ENCODE assay signal across 21 mouse cellular contexts in the genomic region with DNA sequence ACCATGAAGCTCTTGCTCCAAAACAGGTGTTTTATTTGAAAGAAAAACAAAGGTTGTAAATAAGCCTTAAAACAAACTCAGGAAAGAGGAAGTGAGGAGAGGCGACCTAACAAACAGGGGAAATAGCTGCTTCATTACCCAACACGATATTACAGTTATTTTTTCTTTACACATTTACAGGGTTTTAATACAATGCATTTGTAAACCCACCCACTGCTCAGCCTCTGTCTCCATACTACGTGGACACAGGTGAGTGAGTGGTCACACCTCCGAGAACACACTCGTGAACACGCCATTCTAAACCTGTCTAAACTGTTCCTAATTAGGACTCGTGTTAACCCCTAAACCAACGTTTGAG.
DNase-seq lines count a peak whose midpoint lies in the region; ATAC-seq and TF ChIP-seq lines count a peak whose summit lies in the region.
"Had no signal": no experiment of that assay in that cellular context is flagged by ENCODE, and none has a peak within 500 bp of the region (broad histone marks: within the 10 kb centered on the region; RNA-seq: fewer than 3 reads in every experiment).

No protein-coding gene starts in this region.

- H3K9ac ChIP-seq in kidney, postnatal 0 days (ENCODE audit: low read depth, low read length): no peak overlapping the region
- H3K9ac ChIP-seq in MEL (ENCODE audit: control insufficient read depth, low read depth, low read length, poor library complexity, severe bottlenecking): no peak overlapping the region
- H3K9ac ChIP-seq: forebrain, embryonic 12.5 days; hindbrain, embryonic 15.5 days; lung, embryonic 15.5 days; midbrain, embryonic 12.5 days; neural tube, embryonic 15.5 days had no signal

- no peak for TF ChIP-seq RAD21 in MEL (IDR thresholded peaks at IDR 0.05; ENCODE audit: low read depth, low read length)

- TF ChIP-seq EP300 in MEL (IDR thresholded peaks at IDR 0.05; ENCODE audit: low read depth in 1 of 2, low read length in 2 of 2): no peak

- H3K4me1 ChIP-seq in kidney, postnatal 0 days (replicated peaks; ENCODE audit: insufficient read depth, low read length): peaks cover 20% of the 10 kb centered on the region; the same call in 1 of the 2 replicates
- peaks cover 6 to 12% of the 10 kb centered on the region in 2 experiments for H3K4me1 ChIP-seq in MEL (ENCODE audit: control insufficient read depth in 1 of 2, insufficient read depth in 2 of 2, low read length in 2 of 2)
- H3K4me1 ChIP-seq: lung, embryonic 15.5 days had no signal

- DNase-seq in kidney, postnatal 0 days (ENCODE audit: low spot score): no peak
- no peak for DNase-seq in kidney, postnatal 10 days
- DNase-seq in MEL (ENCODE audit: low read depth, low spot score): peak; percentile 55
- peak; percentile 55 for DNase-seq in splenic B cell, adult 2 months (ENCODE audit: low read depth, low spot score)
- no peak for DNase-seq in right cerebral cortex, adult 18-20 months
- DNase-seq in cerebellum, adult 11-12 months: no peak
- DNase-seq: cerebellum, postnatal 14 days; gastrocnemius, postnatal 25 days; heart, postnatal 14 days; liver; right cerebral cortex, postnatal 4 days; thymus, postnatal 4 days had no signal

- no peak overlapping the region for H3K4me3 ChIP-seq in kidney, postnatal 0 days (replicated peaks; ENCODE audit: low read depth, low read length)
- H3K4me3 ChIP-seq in MEL (ENCODE audit: control insufficient read depth in 1 of 2, insufficient read depth in 1 of 2, low read depth in 2 of 2, low read length in 2 of 2): no peak overlapping the region
- H3K4me3 ChIP-seq in macrophage (ENCODE audit: inconsistent target): peak overlapping the region; percentile 23; the same call in 1 of the 2 replicates
- H3K4me3 ChIP-seq: forebrain, embryonic 12.5 days; hindbrain, embryonic 15.5 days; lung, embryonic 15.5 days; midbrain, embryonic 12.5 days; myocyte; neural tube, embryonic 15.5 days had no signal

- TF ChIP-seq POLR2A in MEL (IDR thresholded peaks at IDR 0.05; ENCODE audit: control insufficient read depth in 1 of 2, insufficient read depth in 1 of 2, low read depth in 1 of 2, low read length in 2 of 2, poor library complexity in 1 of 2): no peak

- H3K9me3 ChIP-seq in kidney, postnatal 0 days (replicated peaks; ENCODE audit: low read length): no peaks in the 10 kb centered on the region
- no peaks in the 10 kb centered on the region for H3K9me3 ChIP-seq in MEL (replicated peaks; ENCODE audit: insufficient read depth, low read length)
- H3K9me3 ChIP-seq: forebrain, embryonic 12.5 days; hindbrain, embryonic 15.5 days; lung, embryonic 15.5 days; midbrain, embryonic 12.5 days; neural tube, embryonic 15.5 days had no signal

- no peak for ATAC-seq in kidney, postnatal 0 days (replicated peaks; ENCODE audit: low FRiP score, low read depth)
- ATAC-seq: intestine, embryonic 16.5 days had no signal

- H3K79me2 ChIP-seq in MEL (ENCODE audit: control insufficient read depth, insufficient read depth, low read length, poor library complexity) (no peaks in the 10 kb centered on the region), macrophage (ENCODE audit: inconsistent target) (no peaks in the 10 kb centered on the region)

- WGBS in kidney, postnatal 0 days: 38% methylated on average over 8 of the region's 8 CpGs
- WGBS in macrophage (ENCODE audit: missing documents): 21% methylated on average over 8 of the region's 8 CpGs

- H3K4me2 ChIP-seq in kidney, postnatal 0 days (ENCODE audit: low read length): no peak overlapping the region
- H3K4me2 ChIP-seq: forebrain, embryonic 12.5 days; heart, embryonic 11.5 days; hindbrain, embryonic 15.5 days; lung, embryonic 15.5 days; midbrain, embryonic 12.5 days; neural tube, embryonic 15.5 days had no signal

- TF ChIP-seq CTCF in kidney, postnatal 0 days (IDR thresholded peaks at IDR 0.05; ENCODE audit: low read depth): no peak
- no peak for TF ChIP-seq CTCF in MEL (IDR thresholded peaks at IDR 0.05 in 2 of 3, conservative IDR thresholded peaks at IDR 0.05 in 1 of 3; ENCODE audit: control insufficient read depth in 1 of 3, insufficient read depth in 1 of 3, low read depth in 2 of 3, low read length in 3 of 3, poor library complexity in 1 of 3, severe bottlenecking in 1 of 3)

- no peaks in the 10 kb centered on the region for H3K36me3 ChIP-seq in kidney, postnatal 0 days (ENCODE audit: insufficient read depth, low read length)
- H3K36me3 ChIP-seq in MEL (ENCODE audit: control insufficient read depth in 1 of 2, insufficient read depth in 2 of 2, low read length in 2 of 2) (peaks cover 0 to 8% of the 10 kb centered on the region in 2 experiments; a peak in 2 of 4 replicates), macrophage (ENCODE audit: inconsistent target) (no peaks in the 10 kb centered on the region)
- no peaks in the 10 kb centered on the region for H3K36me3 ChIP-seq in splenic B cell, adult 2 months (ENCODE audit: control insufficient read depth, insufficient read depth, low read length, poor library complexity, severe bottlenecking)
- H3K36me3 ChIP-seq: forebrain, embryonic 12.5 days; hindbrain, embryonic 15.5 days; lung, embryonic 15.5 days; midbrain, embryonic 12.5 days; neural tube, embryonic 15.5 days had no signal

- H3K27ac ChIP-seq in kidney, postnatal 0 days: peak overlapping the region; percentile 65
- peak overlapping the region; percentile 30; the same call in 1 of the 2 replicates for H3K27ac ChIP-seq in MEL (ENCODE audit: control insufficient read depth, low read depth, low read length)
- H3K27ac ChIP-seq in macrophage: peak overlapping the region; percentile 70
- H3K27ac ChIP-seq: forebrain, embryonic 12.5 days; hindbrain, embryonic 15.5 days; lung, embryonic 15.5 days; midbrain, embryonic 12.5 days; neural tube, embryonic 15.5 days had no signal

- H3K27me3 ChIP-seq in kidney, postnatal 0 days (ENCODE audit: insufficient read depth, low read length): no peaks in the 10 kb centered on the region
- no peaks in the 10 kb centered on the region for H3K27me3 ChIP-seq in MEL (ENCODE audit: control insufficient read depth in 1 of 2, insufficient read depth in 2 of 2, low read length in 2 of 2)
- no peaks in the 10 kb centered on the region for H3K27me3 ChIP-seq in splenic B cell, adult 2 months (ENCODE audit: control insufficient read depth, insufficient read depth, low read length, poor library complexity, severe bottlenecking)
- H3K27me3 ChIP-seq: lung, embryonic 15.5 days had no signal

TF ChIP-seq in MEL, 35 proteins besides CTCF, POLR2A, EP300 and RAD21:
- TF ChIP-seq JUND (IDR thresholded peaks at IDR 0.05; ENCODE audit: low read depth, low read length) (no peak), CHD1 (IDR thresholded peaks at IDR 0.05; ENCODE audit: low read depth, low read length) (no peak), MXI1 (IDR thresholded peaks at IDR 0.05; ENCODE audit: low read depth, low read length) (no peak), BHLHE40 (IDR thresholded peaks at IDR 0.05; ENCODE audit: borderline replicate concordance, low read depth, low read length) (no peak), HCFC1 (IDR thresholded peaks at IDR 0.05; ENCODE audit: low read depth, low read length) (no peak), MAFK (IDR thresholded peaks at IDR 0.05; ENCODE audit: borderline replicate concordance, low read depth, low read length) (no peak), MYC (IDR thresholded peaks at IDR 0.05; ENCODE audit: low read depth, low read length) (no peak), GATA1 (IDR thresholded peaks at IDR 0.05; ENCODE audit: low read depth, low read length) (no peak), MYB (IDR thresholded peaks at IDR 0.05; ENCODE audit: low read depth, low read length) (no peak), MAZ (IDR thresholded peaks at IDR 0.05; ENCODE audit: low read depth, low read length) (no peak), ELF1 (IDR thresholded peaks at IDR 0.05; ENCODE audit: low read depth, low read length) (no peak), POLR2AphosphoS2 (IDR thresholded peaks at IDR 0.05; ENCODE audit: low read length) (no peak), MEF2A (IDR thresholded peaks at IDR 0.05; ENCODE audit: extremely low read depth, insufficient replicate concordance, low read depth, low read length, poor library complexity, severe bottlenecking) (no peak), E2F4 (IDR thresholded peaks at IDR 0.05; ENCODE audit: borderline replicate concordance, low read depth, low read length) (no peak), UBTF (IDR thresholded peaks at IDR 0.05; ENCODE audit: borderline replicate concordance, insufficient read depth, low read depth, low read length) (no peak), SIN3A (IDR thresholded peaks at IDR 0.05; ENCODE audit: low read length) (no peak), SMC3 (IDR thresholded peaks at IDR 0.05; ENCODE audit: low read depth, low read length) (no peak)
TF ChIP-seq in MEL: peak in this region for 0.

Comparison
In these comparisons a context has a peak if more than half of its experiments do, and no peak if none do; other contexts are left out.
1. DNase-seq: peak in MEL (single experiment) and splenic B cell, adult 2 months (single experiment); none in kidney, postnatal 0 days (single experiment), kidney, postnatal 10 days (single experiment), right cerebral cortex, adult 18-20 months (single experiment) and cerebellum, adult 11-12 months (single experiment).
2. Peak in every context shown above with its lines, with median percentiles within 50 percentile points of each other: H3K27ac ChIP-seq.